Mouse (Mus musculus): Measurements from ENCODE around the gene Lhpp. TPM values are rescaled to one million over a fixed set of nuclear protein-coding genes. Genes with fewer than 3 reads are reported as not detected.

Gene Lhpp
- polyA plus RNA-seq, 1 experiment from 2014 or later: 20.5 TPM

- WGBS: 62% methylated on average over 5 of the region's 5 CpGs
- Histone ChIP-seq H3K4me1 (peaks cover 28% of the 10 kb centered on the region), H3K4me3 (no peak overlapping the region), H3K27ac (replicated peaks) (no peak overlapping the region), H3K27me3 (ENCODE audit: low read depth, poor library complexity, severe bottlenecking) (peaks cover 90% of the 10 kb centered on the region), H3K9me3 (replicated peaks) (no peaks in the 10 kb centered on the region), H3K36me3 (no peaks in the 10 kb centered on the region)
- DNase-seq (ENCODE audit: low spot score): no peak
Observed at GRCm38 (mm10) chr7:132605689-132606088, 4.7 kb upstream of the Lhpp start.

- no peak overlapping the region for H3K4me3 ChIP-seq
- no peak for DNase-seq (ENCODE audit: low spot score)
- H3K9me3 ChIP-seq (replicated peaks): no peaks in the 10 kb centered on the region
- no peak overlapping the region for H3K27ac ChIP-seq (replicated peaks)
- H3K4me1 ChIP-seq: peaks cover 11% of the 10 kb centered on the region
- 92% methylated on average over 4 of the region's 4 CpGs for WGBS
- H3K36me3 ChIP-seq: no peaks in the 10 kb centered on the region
- peaks cover 68% of the 10 kb centered on the region for H3K27me3 ChIP-seq (ENCODE audit: low read depth, poor library complexity, severe bottlenecking)
Observed at GRCm38 (mm10) chr7:132608316-132609020, 2.0 kb upstream of the Lhpp start.

GRCm38 (mm10) chr7:132611530-132611929 is 1.1 kb downstream of the Lhpp start:
- no peak overlapping the region for H3K4me3 ChIP-seq
- H3K4me1 ChIP-seq: peaks cover 30% of the 10 kb centered on the region
- H3K36me3 ChIP-seq: no peaks in the 10 kb centered on the region
- no peak for DNase-seq (ENCODE audit: low spot score)
- H3K27ac ChIP-seq (replicated peaks): no peak overlapping the region
- peaks cover 55% of the 10 kb centered on the region for H3K27me3 ChIP-seq (ENCODE audit: low read depth, poor library complexity, severe bottlenecking)
- 97% methylated on average over 8 of the region's 8 CpGs for WGBS
- H3K9me3 ChIP-seq (replicated peaks): no peaks in the 10 kb centered on the region

GRCm38 (mm10) chr7:132615346-132615745 is 4.9 kb downstream of the Lhpp start:
- Histone ChIP-seq H3K4me3 (no peak overlapping the region), H3K36me3 (no peaks in the 10 kb centered on the region), H3K27ac (replicated peaks) (peak overlapping the region; percentile 35; the same call in 1 of the 2 replicates), H3K9me3 (replicated peaks) (no peaks in the 10 kb centered on the region), H3K4me1 (peaks cover 32% of the 10 kb centered on the region), H3K27me3 (ENCODE audit: low read depth, poor library complexity, severe bottlenecking) (peaks cover 39% of the 10 kb centered on the region)
- no peak for DNase-seq (ENCODE audit: low spot score)
- 8% methylated on average over 3 of the region's 3 CpGs for WGBS

- 6% methylated on average over 6 of the region's 6 CpGs for WGBS
- no peaks in the 10 kb centered on the region for H3K36me3 ChIP-seq
- DNase-seq (ENCODE audit: low spot score): peak; percentile 46
- no peaks in the 10 kb centered on the region for H3K9me3 ChIP-seq (replicated peaks)
- H3K27ac ChIP-seq (replicated peaks): peak overlapping the region; percentile 59
- peak overlapping the region; percentile 18; the same call in 1 of the 2 replicates for H3K4me3 ChIP-seq
- H3K4me1 ChIP-seq: peaks cover 25% of the 10 kb centered on the region
- peaks cover 37% of the 10 kb centered on the region for H3K27me3 ChIP-seq (ENCODE audit: low read depth, poor library complexity, severe bottlenecking)
Observed at GRCm38 (mm10) chr7:132616391-132616790, 6.0 kb downstream of the Lhpp start.

- Histone ChIP-seq H3K9me3 (replicated peaks) (no peaks in the 10 kb centered on the region), H3K27ac (replicated peaks) (peak overlapping the region; percentile 59; the same call in 1 of the 2 replicates), H3K27me3 (ENCODE audit: low read depth, poor library complexity, severe bottlenecking) (peaks cover 33% of the 10 kb centered on the region), H3K36me3 (no peaks in the 10 kb centered on the region), H3K4me1 (peaks cover 25% of the 10 kb centered on the region), H3K4me3 (no peak overlapping the region)
- 84% methylated on average over 5 of the region's 5 CpGs for WGBS
- no peak for DNase-seq (ENCODE audit: low spot score)
Observed at GRCm38 (mm10) chr7:132617021-132617564, 6.7 kb downstream of the Lhpp start.

GRCm38 (mm10) chr7:132619549-132619948 is 9.1 kb downstream of the Lhpp start:
- Histone ChIP-seq H3K27ac (replicated peaks) (no peak overlapping the region), H3K27me3 (ENCODE audit: low read depth, poor library complexity, severe bottlenecking) (peaks cover 33% of the 10 kb centered on the region), H3K9me3 (replicated peaks) (no peaks in the 10 kb centered on the region), H3K4me3 (no peak overlapping the region), H3K36me3 (no peaks in the 10 kb centered on the region), H3K4me1 (peaks cover 25% of the 10 kb centered on the region)
- no peak for DNase-seq (ENCODE audit: low spot score)
- WGBS: 92% methylated on average over 8 of the region's 8 CpGs

- Histone ChIP-seq H3K27ac (replicated peaks) (no peak overlapping the region), H3K36me3 (no peaks in the 10 kb centered on the region), H3K4me3 (no peak overlapping the region), H3K9me3 (replicated peaks) (no peaks in the 10 kb centered on the region), H3K27me3 (ENCODE audit: low read depth, poor library complexity, severe bottlenecking) (peaks cover 28% of the 10 kb centered on the region), H3K4me1 (peaks cover 18% of the 10 kb centered on the region)
- no peak for DNase-seq (ENCODE audit: low spot score)
- 89% methylated on average over 15 of the region's 15 CpGs for WGBS
Observed at GRCm38 (mm10) chr7:132619975-132620918, 9.8 kb downstream of the Lhpp start.

GRCm38 (mm10) chr7:132624161-132624560 is 13.7 kb downstream of the Lhpp start:
- Histone ChIP-seq H3K36me3 (no peaks in the 10 kb centered on the region), H3K27ac (replicated peaks) (no peak overlapping the region), H3K9me3 (replicated peaks) (no peaks in the 10 kb centered on the region), H3K4me3 (no peak overlapping the region), H3K27me3 (ENCODE audit: low read depth, poor library complexity, severe bottlenecking) (peaks cover 9% of the 10 kb centered on the region; the same call in 1 of the 2 replicates), H3K4me1 (no peaks in the 10 kb centered on the region)
- 89% methylated on average over 10 of the region's 10 CpGs for WGBS
- DNase-seq (ENCODE audit: low spot score): no peak

- Histone ChIP-seq H3K4me1 (no peaks in the 10 kb centered on the region), H3K27ac (replicated peaks) (no peak overlapping the region), H3K9me3 (replicated peaks) (no peaks in the 10 kb centered on the region), H3K4me3 (no peak overlapping the region), H3K27me3 (ENCODE audit: low read depth, poor library complexity, severe bottlenecking) (peaks cover 13% of the 10 kb centered on the region; the same call in 1 of the 2 replicates), H3K36me3 (no peaks in the 10 kb centered on the region)
- no peak for DNase-seq (ENCODE audit: low spot score)
- WGBS: 70% methylated on average over 4 of the region's 4 CpGs
Observed at GRCm38 (mm10) chr7:132626174-132626573, 15.7 kb downstream of the Lhpp start.

GRCm38 (mm10) chr7:132627448-132627847 is 17.0 kb downstream of the Lhpp start:
- Histone ChIP-seq H3K9me3 (replicated peaks) (no peaks in the 10 kb centered on the region), H3K36me3 (no peaks in the 10 kb centered on the region), H3K27me3 (ENCODE audit: low read depth, poor library complexity, severe bottlenecking) (peaks cover 18% of the 10 kb centered on the region; the same call in 1 of the 2 replicates), H3K27ac (replicated peaks) (no peak overlapping the region), H3K4me3 (no peak overlapping the region), H3K4me1 (no peaks in the 10 kb centered on the region)
- WGBS: 91% methylated on average over 3 of the region's 3 CpGs
- DNase-seq (ENCODE audit: low spot score): no peak

GRCm38 (mm10) chr7:132631313-132631712 is 20.9 kb downstream of the Lhpp start:
- H3K4me3 ChIP-seq: no peak overlapping the region
- H3K27me3 ChIP-seq (ENCODE audit: low read depth, poor library complexity, severe bottlenecking): peaks cover 55% of the 10 kb centered on the region
- no peaks in the 10 kb centered on the region for H3K36me3 ChIP-seq
- H3K27ac ChIP-seq (replicated peaks): no peak overlapping the region
- H3K9me3 ChIP-seq (replicated peaks): no peaks in the 10 kb centered on the region
- no peaks in the 10 kb centered on the region; the same call in 1 of the 2 replicates for H3K4me1 ChIP-seq
- WGBS: 83% methylated on average over 11 of the region's 11 CpGs
- DNase-seq (ENCODE audit: low spot score): no peak

Measured in midbrain, embryonic 10.5 days (tissue).